Mouse (Mus musculus): ENCODE measurements at regions not wholly inside any gene's neighbourhood (a gene's known extent, or its start where the extent isn't known, plus 50 kb on each side); places are given as distances from the start of the nearest gene placed in this dataset.

GRCm38 (mm10) chr11:71976724-71977481 lies 60.4 kb downstream of the Aipl1 start:
- no peak for DNase-seq (ENCODE audit: low spot score in 2 of 2)

GRCm38 (mm10) chr11:71971351-71971750 lies 66.0 kb downstream of the Aipl1 start:
- DNase-seq (ENCODE audit: low spot score in 2 of 2), result no peak

GRCm38 (mm10) chr11:71962306-71962705 lies 75.0 kb downstream of the Aipl1 start:
- DNase-seq (ENCODE audit: low spot score in 2 of 2), result no peak

DNA sequence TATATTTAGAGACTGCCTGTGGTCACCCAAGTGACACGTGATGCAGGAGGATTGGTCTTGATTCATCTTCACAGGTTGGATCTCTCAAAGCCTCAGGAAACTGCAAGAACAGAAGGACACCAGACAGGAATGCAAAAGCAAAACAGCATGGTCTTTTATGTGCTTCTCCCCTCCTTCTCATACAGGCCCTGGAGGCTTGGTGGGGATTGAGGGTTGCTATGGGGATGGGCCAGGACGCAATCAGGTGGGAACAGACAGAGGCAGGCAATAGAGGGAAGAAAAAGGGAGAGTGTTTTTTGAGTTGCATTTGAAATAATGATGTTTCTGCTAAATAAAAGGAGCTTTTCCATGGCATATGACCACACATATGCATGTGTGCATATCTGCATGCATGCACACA lies 84.8 kb downstream of the Aipl1 start:
- no peak for DNase-seq (ENCODE audit: low spot score in 2 of 2)

DNA sequence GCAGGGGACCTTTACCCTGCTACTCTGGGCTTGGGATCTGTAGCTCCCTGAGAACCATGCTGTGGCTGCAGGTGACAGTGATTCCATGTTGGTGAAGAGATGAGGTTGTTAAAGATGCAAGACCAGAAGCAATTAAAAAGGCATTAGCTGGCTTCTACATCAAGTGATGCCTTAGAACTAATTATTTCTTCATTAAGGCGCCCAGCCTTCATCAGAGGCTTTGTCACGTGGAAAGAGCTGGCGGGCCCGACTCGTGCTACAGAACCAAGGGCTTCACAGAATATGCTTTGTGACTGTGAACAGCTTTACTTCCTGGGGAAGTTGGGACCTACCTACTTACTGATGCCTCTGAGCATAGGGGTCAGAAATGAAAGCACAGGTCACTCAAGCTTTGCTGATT lies 90.1 kb downstream of the Aipl1 start:
- DNase-seq (ENCODE audit: low spot score in 2 of 2), result no peak

GRCm38 (mm10) chr11:71945098-71945413 lies 92.3 kb downstream of the Aipl1 start:
- no peak for DNase-seq (ENCODE audit: low spot score in 2 of 2)

- peak in 1 of 2 experiments; percentile 23 for DNase-seq (ENCODE audit: low spot score in 2 of 2)
Measured at GRCm38 (mm10) chr11:71944398-71945097, 92.8 kb downstream of the Aipl1 start.

DNA sequence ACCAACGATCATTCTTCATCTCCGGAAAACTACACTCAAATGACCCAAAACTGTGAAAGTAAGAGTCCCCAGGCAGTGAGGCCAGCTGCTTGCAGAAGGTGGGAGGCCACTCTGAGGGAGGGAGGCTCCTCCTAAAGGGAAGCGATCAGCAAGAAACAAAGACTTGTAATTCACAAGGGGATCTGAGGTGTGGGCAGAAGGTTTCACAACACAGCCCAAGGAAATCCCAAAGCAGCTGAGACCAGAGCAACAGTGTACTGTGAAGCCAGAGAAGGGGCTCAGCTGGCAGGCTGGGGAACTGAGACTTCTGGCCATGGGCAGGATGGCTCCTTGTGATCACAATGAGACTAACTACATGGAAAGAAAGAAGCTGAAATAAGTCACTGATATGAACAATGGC lies 93.8 kb downstream of the Aipl1 start:
- DNase-seq (ENCODE audit: low spot score in 2 of 2), result no peak

- DNase-seq (ENCODE audit: low spot score in 2 of 2), result peak in 1 of 2 experiments; percentile 48
Measured at GRCm38 (mm10) chr11:71939066-71939465, 98.2 kb downstream of the Aipl1 start.

DNA sequence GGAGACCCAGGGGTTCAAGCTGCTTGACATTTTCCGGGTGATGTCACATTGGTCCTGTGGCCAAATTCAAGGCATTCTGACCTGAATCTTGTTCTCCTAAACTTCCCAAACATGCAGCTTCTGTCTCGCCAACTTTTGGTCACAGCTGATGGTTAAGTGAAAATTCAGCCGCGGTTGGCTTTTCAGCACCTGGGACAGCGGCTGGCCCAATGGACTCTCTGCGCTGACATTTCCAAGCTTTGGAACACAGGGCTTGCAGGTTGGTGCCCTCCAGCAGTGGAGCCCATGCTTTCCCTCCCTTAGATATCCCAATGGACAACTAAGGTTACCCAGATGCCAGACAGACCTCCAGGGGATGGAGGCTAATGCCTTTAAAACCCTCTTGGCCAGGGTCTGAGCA lies 100.2 kb downstream of the Aipl1 start:
- DNase-seq (ENCODE audit: low spot score in 2 of 2), result no peak

DNA sequence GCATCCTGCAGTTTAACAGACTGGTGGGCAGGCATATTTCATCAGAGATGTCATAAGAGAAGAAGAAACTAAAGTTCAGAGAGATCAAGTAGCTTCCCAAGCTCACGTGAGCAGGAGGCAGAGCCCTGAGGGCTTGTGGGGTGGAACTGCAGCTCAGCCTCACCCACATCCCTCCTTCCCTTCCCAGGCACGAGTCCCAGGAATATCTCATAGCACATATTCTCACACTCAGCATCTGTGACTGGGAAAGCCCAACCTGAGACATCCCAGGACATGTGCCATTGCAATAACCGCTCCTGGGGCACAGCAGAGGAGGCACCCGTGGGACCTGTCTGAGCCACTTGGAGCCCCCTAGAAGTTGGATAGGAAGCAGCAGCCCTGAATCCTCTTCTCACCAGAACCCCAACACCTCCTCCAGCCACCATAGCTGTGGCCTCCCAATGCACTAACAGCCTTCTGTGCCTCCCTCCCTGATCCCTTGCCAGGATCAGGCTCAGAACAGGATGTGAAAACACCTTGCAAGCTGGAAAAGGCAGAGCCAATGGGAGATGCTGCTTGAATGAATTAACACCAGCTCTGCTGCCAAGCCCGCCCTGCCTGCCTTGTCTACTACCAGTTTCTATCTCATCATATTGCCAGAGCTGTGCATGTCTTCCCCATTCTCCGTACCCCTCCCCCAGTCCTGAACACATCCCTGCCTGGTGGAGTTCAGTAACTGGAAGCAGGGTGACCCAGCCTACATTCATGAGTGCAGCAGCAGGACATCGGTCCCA lies 107.4 kb downstream of the Aipl1 start:
- DNase-seq (ENCODE audit: low spot score in 2 of 2), result peak in 1 of 2 experiments; percentile 35

DNA sequence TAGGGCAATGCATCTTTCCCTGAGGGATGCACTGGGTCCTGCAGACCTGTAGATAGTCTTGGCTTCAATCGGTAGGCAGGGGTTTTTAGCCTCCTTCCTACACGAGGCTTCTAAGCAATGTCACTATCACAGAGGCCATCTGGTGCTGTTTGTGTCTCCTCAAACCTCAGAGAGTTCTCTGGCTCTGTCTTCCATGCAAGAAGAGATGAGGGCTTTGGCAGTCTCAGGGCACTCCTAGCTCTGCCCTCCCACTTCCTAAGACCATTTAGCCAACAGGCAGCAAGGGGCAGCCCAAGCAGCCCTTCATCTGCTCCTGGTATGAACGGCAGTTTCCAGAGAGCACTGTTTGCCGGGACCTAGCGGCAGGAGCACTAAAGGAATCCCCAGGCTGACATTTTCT lies 122.6 kb downstream of the Aipl1 start:
- DNase-seq (ENCODE audit: low spot score in 2 of 2), result no peak

DNA sequence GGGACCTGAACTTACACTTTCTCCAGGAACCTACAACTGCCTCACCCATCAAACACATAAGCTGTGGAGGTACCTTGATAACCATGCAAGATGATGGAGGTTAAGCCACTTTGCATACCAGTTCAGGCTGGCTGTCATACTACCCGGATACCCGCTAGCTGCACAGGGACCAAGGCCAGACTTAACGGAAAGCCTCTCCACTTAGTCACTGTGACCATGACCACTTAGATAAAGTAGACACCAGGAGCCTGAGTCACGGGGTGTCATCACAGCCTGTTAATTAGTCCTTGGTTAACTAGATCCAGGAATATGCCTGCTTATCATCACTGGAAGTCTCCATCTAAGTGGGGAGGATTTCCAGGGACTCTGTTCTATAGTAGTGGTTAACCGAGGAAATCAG lies 124.7 kb downstream of the Aipl1 start:
- DNase-seq (ENCODE audit: low spot score in 2 of 2), result no peak

DNA sequence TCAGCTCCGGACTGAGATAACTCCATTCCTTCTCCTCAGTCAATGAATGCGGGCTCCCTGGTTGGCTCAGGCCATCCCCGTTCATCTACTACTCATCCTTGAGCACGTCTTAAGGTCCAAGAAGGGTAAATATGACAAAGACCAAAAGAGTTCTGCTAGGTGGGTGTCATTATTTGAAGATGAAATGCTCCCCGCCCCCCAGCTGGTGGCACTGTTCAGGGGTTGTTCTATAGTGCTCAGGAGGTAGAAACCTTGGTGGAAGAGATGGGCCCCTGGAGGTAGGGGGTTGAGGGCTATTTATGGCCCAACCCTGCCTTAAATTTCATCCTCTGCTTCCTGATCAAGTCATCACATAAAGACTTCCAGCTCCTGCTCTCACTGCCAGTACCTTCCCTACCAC lies 126.0 kb downstream of the Aipl1 start:
- no peak for DNase-seq (ENCODE audit: low spot score in 2 of 2)

DNA sequence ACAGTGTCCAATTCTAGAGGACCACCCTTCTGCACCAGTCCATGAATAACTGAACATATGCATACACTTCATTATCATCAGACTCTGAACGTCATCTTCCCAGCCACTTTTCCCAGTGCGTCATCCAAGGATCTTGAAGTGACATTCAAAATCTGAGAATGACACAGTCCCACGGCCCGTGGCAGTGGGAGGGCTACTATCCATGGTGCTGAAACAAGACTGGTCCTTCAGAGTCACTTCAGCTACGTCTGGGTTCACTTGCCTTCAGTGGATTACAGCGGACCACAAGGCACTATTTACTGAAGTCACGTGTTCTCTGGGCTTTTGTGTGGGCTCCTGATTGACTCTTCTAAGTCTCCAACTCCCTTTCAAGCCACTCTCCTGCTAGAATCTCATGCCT lies 128.7 kb downstream of the Aipl1 start:
- no peak for DNase-seq (ENCODE audit: low spot score in 2 of 2)

DNA sequence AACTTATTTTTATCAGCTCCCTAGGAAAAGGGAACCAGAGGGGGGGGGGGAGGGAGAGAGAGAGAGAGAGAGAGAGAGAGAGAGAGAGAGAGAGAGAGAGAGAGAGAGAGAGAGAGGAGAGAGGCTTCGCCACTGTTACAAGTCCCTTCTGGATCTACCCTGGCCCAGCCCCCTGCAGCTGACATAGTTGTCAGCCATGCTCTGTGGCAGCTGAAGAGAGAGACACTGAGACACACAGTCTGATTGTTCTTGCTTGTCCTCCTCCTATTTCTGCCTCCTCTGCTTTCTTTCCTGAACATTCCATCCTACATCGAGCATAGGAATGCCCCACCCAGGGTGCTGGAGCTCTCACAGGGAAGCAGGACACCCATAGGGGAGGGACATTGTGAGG lies 134.3 kb downstream of the Aipl1 start:
- no peak for DNase-seq (ENCODE audit: low spot score in 2 of 2)

- peak; percentile 19 to 26 for DNase-seq (ENCODE audit: low spot score in 2 of 2)
Measured at GRCm38 (mm10) chr11:71902304-71903019, 134.8 kb downstream of the Aipl1 start.

- no peak for DNase-seq (ENCODE audit: low spot score in 2 of 2)
Measured at GRCm38 (mm10) chr11:71900816-71901215, 136.5 kb downstream of the Aipl1 start.

DNA sequence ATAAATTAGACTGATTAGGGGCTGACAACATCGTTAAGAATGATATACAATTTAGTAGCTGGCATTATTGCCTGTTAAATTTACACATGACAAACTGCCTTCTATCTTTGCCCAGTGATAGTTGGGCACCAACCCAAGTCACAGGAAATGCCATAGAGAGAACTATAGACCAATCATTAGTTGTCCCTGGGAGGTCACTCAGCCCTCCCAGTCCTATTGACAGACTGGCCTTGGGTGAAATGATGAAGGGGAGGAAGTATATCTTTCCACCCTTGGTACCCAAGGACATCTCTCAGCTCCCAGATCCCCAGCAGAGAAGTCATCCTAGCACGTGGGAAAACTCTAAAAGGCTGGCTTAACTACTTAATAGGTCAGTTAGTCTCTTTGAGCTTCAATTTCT lies 139.8 kb downstream of the Aipl1 start:
- DNase-seq (ENCODE audit: low spot score in 2 of 2), result no peak

GRCm38 (mm10) chr11:71897141-71897540 lies 140.2 kb downstream of the Aipl1 start:
- no peak for DNase-seq (ENCODE audit: low spot score in 2 of 2)

DNA sequence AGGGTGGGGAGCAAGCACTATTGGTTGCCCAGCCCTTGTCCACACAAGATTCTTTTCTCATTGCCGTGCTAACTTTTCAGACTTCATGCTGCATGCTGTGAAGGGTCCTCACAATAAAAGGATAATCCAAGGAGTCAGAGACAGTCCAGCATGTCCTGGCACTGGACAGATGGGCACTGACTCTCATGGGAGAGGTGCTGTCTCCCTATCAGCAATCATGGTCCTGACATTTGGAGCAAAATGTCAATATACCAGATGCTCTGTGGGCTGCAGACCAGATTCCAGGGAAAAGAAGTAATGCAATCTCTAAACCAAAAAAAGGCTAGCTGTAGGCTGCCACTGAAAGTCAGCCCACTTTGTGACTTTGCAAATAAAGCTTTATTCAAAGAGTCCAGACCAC lies 141.5 kb downstream of the Wscd1 start:
- no peak for DNase-seq (ENCODE audit: low spot score in 2 of 2)

GRCm38 (mm10) chr11:71889161-71889560 lies 139.4 kb downstream of the Wscd1 start:
- no peak for DNase-seq (ENCODE audit: low spot score in 2 of 2)
